Mouse (Mus musculus): ENCODE results near the gene C130074G19Rik. TPM values are rescaled to one million over a fixed set of nuclear protein-coding genes. Genes with fewer than 3 reads are reported as not detected.
A peak's percentile ranks its signal among the peaks of the same experiment; 100 is the strongest.

The C130074G19Rik gene
- polyA plus RNA-seq, 1 experiment from 2014 or later, result 1.1 TPM

DNA sequence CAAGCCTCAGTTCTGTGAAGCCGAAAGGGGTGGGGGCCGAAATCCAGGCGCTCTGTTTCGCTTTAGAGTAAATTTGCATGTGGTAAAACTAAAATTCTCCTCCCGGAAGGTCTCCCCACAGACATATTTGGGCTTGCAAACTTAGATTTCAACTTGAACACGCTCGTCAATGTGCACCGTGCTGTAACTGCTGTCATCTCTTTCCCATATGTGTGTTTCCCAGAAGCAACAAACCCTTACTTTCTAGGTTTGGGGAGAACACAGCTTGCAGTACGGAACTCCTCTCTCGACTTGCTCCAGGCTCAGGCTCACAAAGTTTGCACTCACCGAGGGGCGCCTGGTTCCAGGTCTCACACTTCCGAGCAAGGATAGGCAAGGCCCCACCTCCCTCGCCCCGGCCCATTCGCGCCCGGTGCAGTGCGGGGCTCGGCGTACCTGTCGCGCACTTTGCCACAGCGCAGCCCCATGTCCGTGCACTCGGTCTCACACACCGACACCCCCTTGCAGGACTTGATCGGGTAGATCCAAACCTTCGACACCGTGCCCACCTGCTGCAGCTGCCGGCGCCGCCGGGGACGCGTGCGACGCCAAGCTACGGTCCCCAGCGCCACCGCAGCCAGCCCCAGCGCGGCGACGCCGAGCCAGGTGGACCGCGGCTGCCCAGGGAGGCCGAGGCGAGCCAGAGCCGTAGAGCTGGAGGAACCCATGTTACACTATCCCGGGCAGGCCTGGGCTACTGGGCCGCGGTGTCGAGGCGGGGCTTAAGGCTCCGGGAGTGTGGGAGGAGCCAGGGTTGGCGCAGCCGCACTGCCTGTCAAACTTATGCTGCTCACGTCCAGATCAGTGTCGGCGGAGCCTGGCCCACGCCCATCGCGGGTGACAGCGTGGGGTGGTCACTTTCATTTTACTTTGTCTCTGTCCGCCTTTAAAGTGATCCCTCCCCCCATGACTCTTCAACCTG lies 37.6 kb downstream of the C130074G19Rik start:
- peak; percentile 80 for DNase-seq (ENCODE audit: low spot score)

DNA sequence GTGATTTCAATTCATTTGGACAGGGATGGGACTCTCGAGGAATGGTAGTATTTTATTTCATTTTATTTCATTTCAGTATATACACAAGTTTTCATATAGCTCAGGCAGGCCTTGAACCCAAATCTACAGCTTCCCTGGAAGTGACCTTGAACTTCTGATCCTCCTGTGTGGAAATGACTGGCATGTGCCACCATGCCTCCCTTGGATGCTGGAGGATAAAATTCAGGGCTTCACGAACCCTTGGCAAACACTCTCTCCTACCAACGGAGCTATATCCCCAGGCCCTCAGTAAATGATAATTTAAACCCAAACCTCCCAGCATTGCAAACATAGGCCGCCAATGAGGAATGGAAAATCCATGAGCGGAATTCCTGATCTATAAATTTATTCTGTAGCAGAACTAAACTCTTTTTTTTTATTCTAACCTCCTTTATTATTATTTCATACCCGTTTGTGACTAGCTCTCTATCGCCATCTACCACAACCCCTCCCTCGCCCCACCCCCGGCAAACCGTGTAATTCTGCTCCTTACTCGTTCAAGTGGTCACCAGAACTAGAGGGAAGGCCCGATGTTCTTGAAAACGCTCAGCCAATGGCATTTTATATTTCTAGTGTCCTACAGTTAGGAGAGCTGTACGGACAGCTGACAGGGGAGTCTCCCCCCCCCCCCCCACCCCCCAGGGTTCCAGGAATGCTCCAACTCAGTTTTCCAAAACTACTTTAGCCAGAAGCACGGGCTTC lies 38.5 kb downstream of the C130074G19Rik start:
- no peak for DNase-seq (ENCODE audit: low spot score)

DNA sequence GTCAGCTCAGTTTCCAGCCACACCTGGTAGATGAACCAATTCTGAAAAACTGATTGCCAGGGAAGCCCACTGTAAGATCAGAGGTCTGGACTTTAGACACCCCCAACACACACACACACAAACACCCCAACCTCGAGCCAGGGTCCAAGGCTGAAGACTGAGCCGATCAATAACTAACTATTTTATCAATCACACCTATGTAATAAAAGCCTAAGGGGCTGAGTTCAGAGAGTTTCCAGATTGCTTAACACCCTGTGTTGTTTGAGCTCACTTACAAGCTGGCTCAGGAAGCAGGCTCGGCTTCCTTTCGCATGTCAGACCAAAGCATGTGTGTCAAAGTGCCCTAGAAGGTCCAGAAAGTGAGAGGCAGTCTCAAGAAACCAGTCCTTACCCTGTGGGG lies 45.4 kb downstream of the C130074G19Rik start:
- no peak for DNase-seq (ENCODE audit: low spot score)

DNA sequence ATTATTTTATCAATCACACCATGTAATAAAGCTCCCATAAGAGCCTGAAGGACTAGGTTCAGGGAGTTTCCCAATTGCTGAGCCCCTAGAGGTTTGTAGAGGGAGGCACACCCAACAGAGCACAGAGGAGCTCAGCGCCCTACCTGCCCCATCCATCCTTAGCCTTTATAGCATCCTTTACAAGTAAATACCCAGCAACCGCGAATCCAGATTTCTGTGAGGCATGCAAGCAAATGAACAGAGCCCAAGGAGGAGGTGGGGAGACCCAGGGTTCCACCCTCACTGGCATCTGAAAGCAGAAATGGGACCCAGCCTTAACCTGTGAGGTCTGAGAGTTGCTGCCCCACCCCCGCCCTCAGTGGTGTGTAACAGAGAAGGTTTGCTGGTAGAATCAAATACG lies 46.7 kb downstream of the C130074G19Rik start:
- DNase-seq (ENCODE audit: low spot score), result no peak

DNA sequence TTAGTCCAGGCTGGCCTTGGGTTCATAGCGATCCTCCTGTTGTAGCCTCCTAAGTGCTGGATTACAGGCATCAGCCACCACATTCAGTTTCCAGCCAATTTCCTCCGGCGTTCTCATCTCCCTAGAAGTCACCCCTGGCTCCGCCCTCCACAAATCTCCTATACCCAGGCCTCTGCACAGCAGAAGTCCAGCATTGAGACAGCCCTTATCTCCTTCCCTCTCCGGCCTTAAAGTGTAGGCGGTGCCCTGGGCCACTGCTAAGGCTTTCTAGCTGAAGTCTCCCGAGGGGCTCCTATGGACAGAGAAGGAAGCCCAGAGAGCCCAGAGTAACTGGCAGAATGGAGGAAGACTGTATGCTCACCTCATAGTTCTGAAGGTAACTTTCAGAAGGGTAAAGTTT lies 49.5 kb downstream of the C130074G19Rik start:
- no peak for DNase-seq (ENCODE audit: low spot score)

DNA sequence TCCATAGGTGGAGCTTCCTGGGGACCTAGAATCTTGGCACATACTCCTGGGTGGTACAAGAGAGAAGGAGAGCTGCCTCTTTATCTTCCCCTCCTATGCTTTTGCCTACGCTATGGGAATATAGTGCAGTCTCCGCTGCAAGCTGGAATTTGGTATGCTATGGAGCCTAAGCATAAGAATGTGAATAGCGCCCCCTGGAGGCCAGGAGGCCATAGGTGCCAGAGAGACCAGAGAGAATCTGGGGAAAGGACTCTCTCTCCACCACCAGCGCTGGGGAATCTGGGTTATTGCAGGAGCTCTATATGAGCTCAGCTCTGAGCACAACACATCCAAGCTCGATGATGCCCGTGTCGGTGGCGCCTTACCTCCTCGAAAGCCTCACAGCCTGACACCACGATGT lies 50.8 kb downstream of the C130074G19Rik start:
- DNase-seq (ENCODE audit: low spot score), result peak; percentile 21

DNA sequence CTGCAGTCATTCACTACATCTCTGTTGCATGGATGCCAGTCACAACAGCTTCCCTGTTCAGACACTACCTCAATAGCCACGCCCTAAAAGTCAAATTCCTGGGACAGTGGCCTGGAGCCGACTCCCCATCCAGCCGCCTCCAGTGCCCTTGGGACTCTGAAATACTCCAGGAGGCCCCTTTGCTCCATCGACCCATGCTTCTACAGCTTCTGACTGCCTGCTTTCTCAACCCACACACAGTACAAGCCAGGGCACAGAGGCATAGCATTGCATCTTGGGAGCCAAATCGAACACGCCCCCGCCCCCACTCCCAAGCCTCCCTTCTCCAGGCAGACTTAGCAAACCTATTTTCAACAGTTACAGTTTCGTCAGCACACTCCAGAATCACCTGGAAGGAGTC lies 53.1 kb downstream of the C130074G19Rik start:
- DNase-seq (ENCODE audit: low spot score), result no peak

DNA sequence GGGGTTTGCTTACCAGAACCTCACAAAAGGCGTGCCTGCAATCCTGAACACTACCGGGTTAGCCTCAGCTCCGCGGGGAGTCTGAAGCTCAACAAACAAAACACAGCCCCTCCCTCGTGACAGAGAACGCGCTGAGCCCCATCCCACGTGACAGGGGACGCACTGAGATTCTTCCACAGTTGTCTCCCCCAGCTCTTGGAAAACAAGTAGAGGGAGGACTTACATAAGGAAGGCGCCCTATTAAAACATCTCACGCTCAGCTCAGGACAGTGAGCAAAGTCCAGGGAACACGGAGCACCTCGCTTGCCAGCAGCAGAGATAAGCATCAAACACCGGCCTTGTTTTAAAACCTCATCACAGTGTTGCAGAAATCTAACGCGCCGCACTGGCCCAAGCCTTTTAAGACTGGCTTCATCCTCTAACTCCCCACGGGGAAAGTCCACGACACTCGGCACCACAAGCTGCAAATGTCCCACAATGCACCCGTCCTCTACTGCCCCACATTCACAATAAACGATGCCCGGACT lies 55.8 kb downstream of the C130074G19Rik start:
- no peak for DNase-seq (ENCODE audit: low spot score)

DNA sequence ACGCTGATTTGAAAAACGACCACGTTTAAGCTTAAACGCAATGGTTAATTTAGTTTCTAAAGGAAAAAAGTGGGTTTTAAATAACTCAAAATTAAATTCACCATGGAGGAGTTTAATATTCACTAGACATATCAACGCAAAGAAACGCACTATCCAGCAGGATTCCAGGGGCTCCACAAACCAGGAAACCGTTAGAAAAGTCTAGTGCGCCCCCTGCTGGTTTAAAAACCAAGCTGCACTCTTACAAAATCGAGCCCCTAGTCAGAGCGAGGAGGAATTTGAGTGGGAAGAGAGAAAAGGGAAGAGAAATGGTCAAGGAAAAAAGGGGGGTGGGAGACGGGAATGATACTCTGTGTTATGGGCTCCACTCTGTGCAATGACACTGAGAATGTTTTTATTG lies 57.9 kb downstream of the C130074G19Rik start:
- DNase-seq (ENCODE audit: low spot score), result peak; percentile 55

DNA sequence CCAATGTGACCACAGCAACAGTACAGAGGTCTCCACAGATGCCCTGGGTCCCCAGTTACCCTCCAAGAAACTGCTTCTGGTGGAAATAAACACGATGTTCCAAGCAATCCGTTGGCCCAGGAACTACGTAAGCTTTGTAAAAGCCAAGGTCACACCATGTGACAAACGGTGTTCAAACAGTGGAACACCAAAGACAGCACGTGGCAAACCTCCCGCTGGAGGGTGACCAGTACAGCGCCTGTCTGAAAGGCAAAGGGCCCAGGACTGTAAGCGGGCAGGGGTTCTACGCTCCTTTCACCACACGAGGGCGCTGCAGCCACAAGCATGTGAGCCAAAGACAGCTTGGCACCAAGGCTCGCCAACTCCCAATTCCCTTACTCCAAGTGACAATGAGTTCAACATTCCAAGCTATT lies 58.6 kb downstream of the C130074G19Rik start:
- DNase-seq (ENCODE audit: low spot score), result peak; percentile 81

DNA sequence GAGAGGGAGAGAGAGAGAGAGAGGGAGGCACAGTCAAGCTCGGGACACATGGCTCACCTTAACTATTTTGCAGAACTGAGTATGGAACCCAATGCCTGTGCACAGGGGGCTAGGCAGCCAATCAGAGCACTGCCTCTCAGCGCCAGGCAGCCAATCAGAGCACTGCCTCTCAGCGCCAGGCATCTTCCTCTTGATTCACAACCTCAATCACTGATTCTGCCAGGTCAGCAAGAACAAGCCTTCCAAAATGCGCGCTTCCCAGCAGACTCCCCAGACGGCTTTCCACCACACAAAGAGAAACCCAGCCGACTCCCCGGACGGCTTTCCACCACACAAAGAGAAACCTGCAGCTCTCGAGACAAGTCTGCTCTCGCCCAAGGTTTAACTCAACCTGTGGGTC lies 60.3 kb downstream of the C130074G19Rik start:
- no peak for DNase-seq (ENCODE audit: low spot score)

MicroRNAs encoded within 50 kb of the gene (microRNA counts, 519-probe panel; counts per million panel counts)
- 473 counts per million, percentile 71 among the panel's probes with 10 or more counts for microRNA mmu-miR-1981

Small RNA genes within 50 kb of the gene (microRNA-seq; reads per million reads assigned to microRNA genes)
- gene Mir1981 (ENCODE audit: borderline number of aligned reads), result 106 reads per million, percentile 46 among the genes with 10 or more reads in this experiment

Other genes starting within 250 kb of the C130074G19Rik start
- gene Hlx, start 150.6 kb downstream of the C130074G19Rik start, polyA plus RNA-seq (2015; fragmentation: Nextera tagmentation; extraction: Ambion mirVana), result 5.4 and 5.8 TPM in 2 replicates
- gene Marc1, start 71.9 kb downstream of the C130074G19Rik start, polyA plus RNA-seq (2015; fragmentation: Nextera tagmentation; extraction: Ambion mirVana), result 1.7 and 2.0 TPM in 2 replicates
- 237 and 272 TPM in 2 replicates for gene Marc2, start 36.8 kb downstream of the C130074G19Rik start, polyA plus RNA-seq (2015; fragmentation: Nextera tagmentation; extraction: Ambion mirVana)
- 0.90 and 1.1 TPM in 2 replicates for gene Mark1, start 116.4 kb upstream of the C130074G19Rik start, polyA plus RNA-seq (2015; fragmentation: Nextera tagmentation; extraction: Ambion mirVana)